Mouse (Mus musculus) erythroblast, embryonic 14.5 days (primary cell): ENCODE data around the gene Map1b. TPM values are rescaled to one million over a fixed set of nuclear protein-coding genes. Genes with fewer than 3 reads are reported as not detected.

Experiments used
- H3K27me3 ChIP-seq: 2 replicates; pipeline ENCODE4 v1.6.1; 2012; ENCODE audit warnings: inconsistent platforms; ENCODE audit not compliant: control insufficient read depth
- H3K36me3 ChIP-seq: 2 replicates; pipeline ENCODE4 v1.6.1; 2012; ENCODE audit warnings: mild to moderate bottlenecking, inconsistent platforms; ENCODE audit not compliant: control insufficient read depth
- H3K4me1 ChIP-seq: 2 replicates; pipeline ENCODE4 v1.6.1; 2012; ENCODE audit warnings: inconsistent platforms; ENCODE audit not compliant: control insufficient read depth
- H3K4me3 ChIP-seq: replicated peaks from 2 replicates; pipeline ENCODE3; 2012; ENCODE audit warnings: moderate library complexity, mild to moderate bottlenecking, inconsistent platforms
- H3K9me3 ChIP-seq: 2 replicates; pipeline ENCODE4 v1.6.1; 2012; ENCODE audit warnings: low read length, inconsistent platforms, mixed read lengths; ENCODE audit not compliant: control insufficient read depth
- GATA1 ChIP-seq: IDR thresholded peaks from 2 replicates; pipeline ENCODE4 v1.6.1; 2012; ENCODE audit warnings: low read length, inconsistent platforms, mixed read lengths
- TAL1 ChIP-seq: IDR thresholded peaks from 3 replicates; pipeline ENCODE4 v1.6.1; 2012; ENCODE audit warnings: low read length, inconsistent platforms, mixed read lengths
- polyA plus RNA-seq: library from polyadenylated mRNA; stranded (reverse); fragments of >175 nt; gene quantifications from 2 replicates; pipeline ENCODE4 v1.2.3, GENCODE M21; 2012

Map1b gene
- polyA plus RNA-seq, 1 experiment, result not detected

DNA sequence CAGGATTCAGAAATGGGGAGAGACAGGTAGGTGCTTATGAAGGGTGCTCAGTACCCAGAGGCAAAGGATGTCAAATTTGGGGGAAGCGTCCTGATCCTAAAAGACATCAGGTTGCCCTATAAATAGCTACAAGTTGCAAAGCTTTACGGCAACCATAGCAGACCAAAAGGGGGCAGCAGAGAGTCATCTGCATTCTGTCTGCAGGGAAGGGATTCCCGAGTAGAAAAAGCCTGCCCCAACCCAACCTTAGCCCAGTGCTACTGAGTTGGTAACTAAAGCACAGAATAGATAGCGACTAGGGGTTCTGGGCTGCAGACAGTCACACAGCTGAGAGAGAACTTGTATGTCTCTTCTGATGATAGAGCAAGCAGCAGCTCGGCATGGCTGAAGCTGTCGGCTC lies 140.8 kb downstream of the Map1b start:
- TF ChIP-seq GATA1, result no peak
- no peak for TF ChIP-seq TAL1
- Histone ChIP-seq H3K36me3 (peaks cover 6% of the 10 kb centered on the region), H3K4me1 (no peaks in the 10 kb centered on the region), H3K4me3 (no peak overlapping the region), H3K9me3 (no peaks in the 10 kb centered on the region), H3K27me3 (no peaks in the 10 kb centered on the region)

DNA sequence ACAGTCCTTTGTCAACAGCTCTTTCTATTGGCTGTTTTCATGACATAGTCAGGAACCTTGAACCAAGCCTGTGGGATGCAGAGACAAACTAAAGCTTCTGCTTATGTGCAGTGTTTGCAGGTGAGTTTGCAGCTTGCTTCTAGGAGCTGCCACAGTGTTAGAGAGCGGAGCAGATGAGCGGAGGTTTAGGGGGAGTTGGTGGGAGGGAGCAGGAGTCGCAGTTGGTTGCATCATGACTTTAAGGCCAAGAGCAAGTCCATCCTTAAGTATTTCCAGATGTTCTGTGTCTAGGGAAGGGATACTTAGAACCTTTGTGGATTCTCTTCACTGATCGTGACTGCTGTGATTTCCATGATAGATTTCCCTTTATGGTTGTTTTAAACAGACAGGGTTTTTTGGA lies 142.1 kb downstream of the Map1b start:
- Histone ChIP-seq H3K9me3 (no peaks in the 10 kb centered on the region), H3K27me3 (no peaks in the 10 kb centered on the region), H3K4me1 (no peaks in the 10 kb centered on the region), H3K36me3 (peaks cover 6% of the 10 kb centered on the region), H3K4me3 (no peak overlapping the region)
- no peak for TF ChIP-seq GATA1
- TF ChIP-seq TAL1, result no peak

DNA sequence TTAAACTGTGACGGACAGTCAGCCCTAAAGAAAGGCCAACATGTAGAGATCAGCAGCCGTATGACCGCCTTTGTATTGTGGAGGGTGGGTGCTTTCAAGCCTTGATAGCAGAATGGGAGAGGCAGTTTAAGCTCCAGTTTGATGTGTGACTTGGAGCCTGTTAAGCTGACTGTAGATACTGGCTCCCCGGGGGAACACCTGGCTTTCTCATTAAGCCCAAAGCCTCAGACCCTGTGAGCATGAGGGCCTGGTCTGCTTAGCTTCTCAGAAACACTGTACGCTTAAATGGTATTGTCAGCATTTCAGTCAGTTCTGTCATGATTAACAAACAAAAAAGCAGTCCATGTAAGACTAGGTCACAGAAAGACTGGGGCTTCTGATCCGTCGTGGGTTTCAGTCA lies 142.7 kb downstream of the Map1b start:
- no peaks in the 10 kb centered on the region for H3K4me1 ChIP-seq
- H3K4me3 ChIP-seq, result no peak overlapping the region
- TF ChIP-seq GATA1, result no peak
- TF ChIP-seq TAL1, result no peak
- H3K27me3 ChIP-seq, result no peaks in the 10 kb centered on the region
- peaks cover 8% of the 10 kb centered on the region for H3K36me3 ChIP-seq
- no peaks in the 10 kb centered on the region for H3K9me3 ChIP-seq

Other genes with a start within 250 kb of the Map1b start
- 0.41 and 0.82 TPM in 2 replicates for gene Ptcd2, start 171.8 kb downstream of the Map1b start, polyA plus RNA-seq
- gene Mrps27, start 171.8 kb downstream of the Map1b start, polyA plus RNA-seq, result 0.29 and 0.47 TPM in 2 replicates